Mouse (Mus musculus): Measurements from ENCODE around the gene Zdhhc4. TPM values are rescaled to one million over a fixed set of nuclear protein-coding genes. Genes with fewer than 3 reads are reported as not detected.

Gene Zdhhc4
- 10 to 100 TPM; 31.6 to 33.8 TPM for total RNA-seq (2021)
- long read RNA-seq, experiment 1, transcript Zdhhc4-201 (8 exons, 1,364 nt): major isoform, 20 of 44 reads
- long read RNA-seq, experiment 1, partial matches to known transcripts: 2 of 44 reads
- long read RNA-seq, experiment 1, other reads (novel, unspliced or antisense): 21 of 44 reads
- long read RNA-seq, experiment 2, transcript Zdhhc4-201 (8 exons, 1,364 nt): major isoform, 21 of 38 reads
- long read RNA-seq, experiment 2, partial matches to known transcripts: 2 of 38 reads
- long read RNA-seq, experiment 2, other reads (novel, unspliced or antisense): 15 of 38 reads

- peak; percentile 92 for DNase-seq
- intact Hi-C loops (cut with DNase I; ENCODE audit: low total_unique reads): no loop called here
Observed at GRCm38 (mm10) chr5:143328690-143329495, at the start of gene Zdhhc4. TSS of gene Zdhhc4 (minus strand) at chr5:143329256.

- intact Hi-C loops (cut with DNase I; ENCODE audit: low total_unique reads): loop anchor here (5.0 kb wide), 1 partner anchor 46 kb away; no protein-coding TSS in a partner anchor
- DNase-seq: no peak
Observed at GRCm38 (mm10) chr5:143376156-143376555, 47.1 kb upstream of the Zdhhc4 start.

GRCm38 (mm10) chr5:143375242-143375641 is 46.2 kb upstream of the Zdhhc4 start:
- peak; percentile 60 for DNase-seq
- intact Hi-C loops (cut with DNase I; ENCODE audit: low total_unique reads): loop anchor here (5.0 kb wide), 1 partner anchor 47 kb away; no protein-coding TSS in a partner anchor

GRCm38 (mm10) chr5:143372818-143373217 is 43.8 kb upstream of the Zdhhc4 start:
- DNase-seq: no peak
- intact Hi-C loops (cut with DNase I; ENCODE audit: low total_unique reads): no loop called here

GRCm38 (mm10) chr5:143371146-143371510 is 42.1 kb upstream of the Zdhhc4 start:
- no peak for DNase-seq
- intact Hi-C loops (cut with DNase I; ENCODE audit: low total_unique reads): no loop called here

GRCm38 (mm10) chr5:143370416-143371145 is 41.5 kb upstream of the Zdhhc4 start:
- no peak for DNase-seq
- intact Hi-C loops (cut with DNase I; ENCODE audit: low total_unique reads): no loop called here

GRCm38 (mm10) chr5:143369611-143370255 is 40.7 kb upstream of the Zdhhc4 start:
- intact Hi-C loops (cut with DNase I; ENCODE audit: low total_unique reads): no loop called here
- no peak for DNase-seq

GRCm38 (mm10) chr5:143367931-143368330 is 38.9 kb upstream of the Zdhhc4 start:
- intact Hi-C loops (cut with DNase I; ENCODE audit: low total_unique reads): no loop called here
- DNase-seq: no peak

- DNase-seq: no peak
- intact Hi-C loops (cut with DNase I; ENCODE audit: low total_unique reads): no loop called here
Observed at GRCm38 (mm10) chr5:143363678-143364615, 34.9 kb upstream of the Zdhhc4 start.

- intact Hi-C loops (cut with DNase I; ENCODE audit: low total_unique reads): no loop called here
- DNase-seq: no peak
Observed at GRCm38 (mm10) chr5:143361428-143361827, 32.4 kb upstream of the Zdhhc4 start.

- intact Hi-C loops (cut with DNase I; ENCODE audit: low total_unique reads): no loop called here
Observed at GRCm38 (mm10) chr5:143360000-143360399, 30.9 kb upstream of the Zdhhc4 start.

GRCm38 (mm10) chr5:143359263-143359662 is 30.2 kb upstream of the Zdhhc4 start:
- no peak for DNase-seq
- intact Hi-C loops (cut with DNase I; ENCODE audit: low total_unique reads): no loop called here

More at GRCm38 (mm10) chr5:143360000-143360399, 30.9 kb upstream of the Zdhhc4 start:
- DNase-seq: no peak

GRCm38 (mm10) chr5:143357564-143357963 is 28.5 kb upstream of the Zdhhc4 start:
- intact Hi-C loops (cut with DNase I; ENCODE audit: low total_unique reads): no loop called here
- no peak for DNase-seq

GRCm38 (mm10) chr5:143356686-143357388 is 27.8 kb upstream of the Zdhhc4 start, which contains the start of gene Grid2ip:
TSS of gene Grid2ip (plus strand) at chr5:143357338.
- intact Hi-C loops (cut with DNase I; ENCODE audit: low total_unique reads): no loop called here

GRCm38 (mm10) chr5:143356017-143356416 is 27.0 kb upstream of the Zdhhc4 start:
- intact Hi-C loops (cut with DNase I; ENCODE audit: low total_unique reads): no loop called here
- no peak for DNase-seq

More at GRCm38 (mm10) chr5:143356686-143357388, 27.8 kb upstream of the Zdhhc4 start, which contains the start of gene Grid2ip:
- no peak for DNase-seq

- intact Hi-C loops (cut with DNase I; ENCODE audit: low total_unique reads): no loop called here
- no peak for DNase-seq
Observed at GRCm38 (mm10) chr5:143346367-143346766, 17.3 kb upstream of the Zdhhc4 start.

- no peak for DNase-seq
- intact Hi-C loops (cut with DNase I; ENCODE audit: low total_unique reads): loop anchor here (5.0 kb wide), 1 partner anchor 83 kb away; no protein-coding TSS in a partner anchor
Observed at GRCm38 (mm10) chr5:143339603-143340002, 10.5 kb upstream of the Zdhhc4 start.

- no peak for DNase-seq
- intact Hi-C loops (cut with DNase I; ENCODE audit: low total_unique reads): loop anchor here (5.0 kb wide), 1 partner anchor 86 kb away; no protein-coding TSS in a partner anchor
Observed at GRCm38 (mm10) chr5:143336559-143336958, 7.5 kb upstream of the Zdhhc4 start.
